Mouse (Mus musculus) heart, embryonic 14.5 days (tissue): ENCODE results near the gene Stk11. TPM values are rescaled to one million over a fixed set of nuclear protein-coding genes. Genes with fewer than 3 reads are reported as not detected.
A peak's percentile ranks its signal among the peaks of the same experiment; 100 is the strongest.

Experiments used
- ATAC-seq: fragments of 200-750 bp; cut with Nextera tagmentation; 2 replicates; pipeline ENCODE4 v1.8.0; 2017; ENCODE audit warnings: low read depth, moderate TSS enrichment; ENCODE audit not compliant: insufficient number of reproducible peaks, insufficient read depth, low FRiP score
- H3K27ac ChIP-seq, 2 experiments: fragments of 200-500 bp in 1 of 2; fragments of 300-500 bp in 1 of 2; sonication (generic) in 1 of 2; replicated peaks in 1 of 2; 2 replicates each; pipeline ENCODE4 v1.5.1; 2012 to 2014; ENCODE audit warnings: low read depth in 2 of 2, low read length in 2 of 2, control low read depth in 1 of 2, mild to moderate bottlenecking in 1 of 2, mixed read lengths in 1 of 2; ENCODE audit not compliant: control insufficient read depth in 1 of 2, insufficient read depth in 1 of 2
- H3K27me3 ChIP-seq: fragments of 300-500 bp; sonication (generic); 2 replicates; pipeline ENCODE4 v1.6.1; 2014; ENCODE audit warnings: mild to moderate bottlenecking, low read length, control low read depth; ENCODE audit not compliant: control insufficient read depth, insufficient read depth
- H3K36me3 ChIP-seq: fragments of 300-500 bp; sonication (generic); 2 replicates; pipeline ENCODE4 v1.6.1; 2014; ENCODE audit warnings: mild to moderate bottlenecking, control low read depth, low read length, mixed read lengths; ENCODE audit not compliant: control insufficient read depth, insufficient read depth
- H3K4me1 ChIP-seq, 2 experiments: fragments of 200-500 bp in 1 of 2; fragments of 300-500 bp in 1 of 2; sonication (generic) in 1 of 2; 2 replicates each; pipeline ENCODE4 v1.6.1; 2012 to 2014; ENCODE audit warnings: low read length in 2 of 2, control low read depth in 1 of 2, mixed read lengths in 1 of 2; ENCODE audit not compliant: control insufficient read depth in 2 of 2, insufficient read depth in 2 of 2
- H3K4me2 ChIP-seq: fragments of 300-500 bp; sonication (generic); 2 replicates; pipeline ENCODE4 v1.6.1; 2014; ENCODE audit warnings: mild to moderate bottlenecking, low read length
- H3K4me3 ChIP-seq, 2 experiments: fragments of 200-500 bp in 1 of 2; fragments of 300-500 bp in 1 of 2; sonication (generic) in 1 of 2; 2 replicates each; pipeline ENCODE4 v1.5.1; 2012 to 2014; ENCODE audit warnings: low read length in 2 of 2, mild to moderate bottlenecking in 2 of 2, control low read depth in 1 of 2, low read depth in 1 of 2, moderate library complexity in 1 of 2; ENCODE audit not compliant: control insufficient read depth in 1 of 2, insufficient read depth in 1 of 2
- H3K9ac ChIP-seq: fragments of 300-500 bp; sonication (generic); 2 replicates; pipeline ENCODE4 v1.6.1; 2014; ENCODE audit warnings: mild to moderate bottlenecking, low read length
- H3K9me3 ChIP-seq: fragments of 300-500 bp; sonication (generic); 2 replicates; pipeline ENCODE4 v1.6.1; 2016; ENCODE audit warnings: low read length, control low read depth; ENCODE audit not compliant: control insufficient read depth
- WGBS: fragments of 180-500 bp; shearing (Covaris S2); extraction: QIAGEN DNeasy Blood & Tissue Kit; methylation state at CpG from one replicate; pipeline ENCODE4 v1.1.7; 2014; 5-methylcytosine and 5-hydroxymethylcytosine counted together
- polyA plus RNA-seq: library from polyadenylated mRNA; unstranded; fragments of >200 nt; fragmentation: Nextera tagmentation; extraction: Ambion mirVana; gene quantifications from 2 replicates; pipeline ENCODE4 v1.2.1, GENCODE M21; 2014

Stk11 gene
- polyA plus RNA-seq, 1 experiment from 2014 or later = 17.7 TPM

- WGBS = 87% methylated on average over 7 of the region's 7 CpGs
- no peaks in the 10 kb centered on the region for H3K27me3 ChIP-seq
- ATAC-seq = no peak
- no peaks in the 10 kb centered on the region for H3K9me3 ChIP-seq
- H3K36me3 ChIP-seq = peaks cover 79% of the 10 kb centered on the region
- H3K9ac ChIP-seq = peak overlapping the region; percentile 4; the same call in 1 of the 2 replicates
- H3K4me3 ChIP-seq = no peak overlapping the region
- peaks cover 31 to 70% of the 10 kb centered on the region in 2 experiments for H3K4me1 ChIP-seq
- H3K27ac ChIP-seq = no peak overlapping the region
- H3K4me2 ChIP-seq = no peak overlapping the region
Observed at GRCm38 (mm10) chr10:80154384-80154783, 38.8 kb downstream of the Stk11 start.

- Histone ChIP-seq H3K36me3 (peaks cover 72% of the 10 kb centered on the region), H3K4me1 (peaks cover 35 to 76% of the 10 kb centered on the region in 2 experiments), H3K4me3 (no peak overlapping the region), H3K9ac (no peak overlapping the region; the same call in 1 of the 2 replicates), H3K27me3 (no peaks in the 10 kb centered on the region), H3K27ac (peak overlapping the region in 1 of 2 experiments; percentile 99; a peak in 2 of 4 replicates), H3K9me3 (no peaks in the 10 kb centered on the region), H3K4me2 (no peak overlapping the region)
- 37% methylated on average over 1 of the region's 1 CpGs for WGBS
- no peak for ATAC-seq
Observed at GRCm38 (mm10) chr10:80155277-80155676, 39.7 kb downstream of the Stk11 start.

- H3K4me1 ChIP-seq = peaks cover 44 to 85% of the 10 kb centered on the region in 2 experiments
Observed at GRCm38 (mm10) chr10:80156002-80156751, 40.6 kb downstream of the Stk11 start.

GRCm38 (mm10) chr10:80156752-80157053, 41.1 kb downstream of the Stk11 start:
- ATAC-seq = no peak
- peak overlapping the region in 1 of 2 experiments; percentile 99; a peak in 2 of 4 replicates for H3K27ac ChIP-seq
- peaks cover 48 to 90% of the 10 kb centered on the region in 2 experiments for H3K4me1 ChIP-seq
- no peak overlapping the region for H3K4me2 ChIP-seq
- no peak overlapping the region for H3K4me3 ChIP-seq
- H3K9me3 ChIP-seq = no peaks in the 10 kb centered on the region
- WGBS = 47% methylated on average over 7 of the region's 7 CpGs
- no peaks in the 10 kb centered on the region for H3K27me3 ChIP-seq
- H3K9ac ChIP-seq = peak overlapping the region; percentile 22; the same call in 1 of the 2 replicates
- H3K36me3 ChIP-seq = peaks cover 60% of the 10 kb centered on the region

More at GRCm38 (mm10) chr10:80156002-80156751, 40.6 kb downstream of the Stk11 start:
- Histone ChIP-seq H3K36me3 (peaks cover 66% of the 10 kb centered on the region), H3K4me3 (no peak overlapping the region), H3K4me2 (no peak overlapping the region), H3K9me3 (no peaks in the 10 kb centered on the region), H3K9ac (peak overlapping the region; percentile 22; the same call in 1 of the 2 replicates), H3K27me3 (no peaks in the 10 kb centered on the region), H3K27ac (peak overlapping the region in 1 of 2 experiments; percentile 99; a peak in 2 of 4 replicates)
- ATAC-seq = no peak
- 81% methylated on average over 29 of the region's 29 CpGs for WGBS

GRCm38 (mm10) chr10:80157141-80157929, 41.7 kb downstream of the Stk11 start:
- Histone ChIP-seq H3K4me1 (peaks cover 51 to 91% of the 10 kb centered on the region in 2 experiments), H3K4me2 (no peak overlapping the region), H3K27ac (peak overlapping the region; percentile 8 to 99; a peak in 3 of 4 replicates), H3K36me3 (peaks cover 54% of the 10 kb centered on the region), H3K4me3 (no peak overlapping the region), H3K9ac (peak overlapping the region; percentile 22), H3K27me3 (no peaks in the 10 kb centered on the region), H3K9me3 (no peaks in the 10 kb centered on the region)
- 54% methylated on average over 15 of the region's 15 CpGs for WGBS
- ATAC-seq = no peak

GRCm38 (mm10) chr10:80158307-80158986, 42.8 kb downstream of the Stk11 start:
- Histone ChIP-seq H3K9me3 (no peaks in the 10 kb centered on the region), H3K36me3 (peaks cover 43% of the 10 kb centered on the region), H3K27me3 (no peaks in the 10 kb centered on the region), H3K4me3 (no peak overlapping the region), H3K4me1 (peaks cover 47 to 88% of the 10 kb centered on the region in 2 experiments), H3K27ac (peak overlapping the region; percentile 80 to 99), H3K9ac (peak overlapping the region; percentile 60), H3K4me2 (peak overlapping the region; percentile 82)
- 0 out of 2 replicates have a peak, but pooled peaks have one; percentile 2 for ATAC-seq
- 12% methylated on average over 18 of the region's 18 CpGs for WGBS

GRCm38 (mm10) chr10:80159021-80159560, 43.5 kb downstream of the Stk11 start:
- 0 out of 2 replicates have a peak, but pooled peaks have one; percentile 0 for ATAC-seq
- H3K4me1 ChIP-seq = peaks cover 52 to 87% of the 10 kb centered on the region in 2 experiments

More at GRCm38 (mm10) chr10:80159021-80159560, 43.5 kb downstream of the Stk11 start:
- Histone ChIP-seq H3K27ac (peak overlapping the region; percentile 80 to 99), H3K27me3 (no peaks in the 10 kb centered on the region), H3K9me3 (no peaks in the 10 kb centered on the region), H3K9ac (peak overlapping the region; percentile 60), H3K36me3 (peaks cover 36% of the 10 kb centered on the region), H3K4me3 (peak overlapping the region; percentile 43 to 46), H3K4me2 (peak overlapping the region; percentile 82)
- 10% methylated on average over 12 of the region's 12 CpGs for WGBS
